Mouse (Mus musculus) left cerebral cortex, adult 18-20 months (tissue): Measurements from ENCODE around the gene Mas1. TPM values are rescaled to one million over a fixed set of nuclear protein-coding genes. Genes with fewer than 3 reads are reported as not detected.

Source experiments
- DNase-seq, 2 experiments: peaks; one replicate each; pipeline ENCODE4 v3.0.0; 2021 to 2022; ENCODE audit warnings: low spot score in 2 of 2, mixed read lengths in 1 of 2
- total RNA-seq, 2 experiments: library from RNA; stranded (reverse); gene quantifications; 2 replicates each; pipeline ENCODE4 v1.2.3; 2021

Gene Mas1
- total RNA-seq, 2 experiments from 2014 or later = 33.7 to 39.3 TPM

DNA sequence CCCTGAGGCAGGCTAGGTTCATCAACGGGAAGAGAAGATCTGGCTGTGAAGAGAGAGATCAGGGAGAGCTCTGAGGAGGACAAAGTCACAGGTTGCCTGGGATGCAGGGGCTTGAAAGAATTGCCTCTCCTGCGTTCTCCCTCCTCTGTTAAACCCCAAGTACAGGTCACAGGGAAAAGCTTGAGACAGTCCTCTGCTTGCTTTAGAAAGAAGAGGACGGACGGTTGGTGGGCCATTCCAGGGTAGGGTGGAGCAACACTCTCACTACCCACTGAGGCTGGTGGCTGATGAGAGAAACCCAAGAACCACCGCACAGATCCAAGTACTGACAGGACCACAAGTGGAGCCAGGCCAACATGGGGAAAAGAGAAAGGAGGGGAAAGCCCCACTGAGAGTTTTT lies 7.8 kb upstream of the Mas1 start, which contains the start of gene Mrgprh:
Mrgprh (plus strand) TSS at position 301 of the 400 bp plus-strand sequence.
- no peak for DNase-seq

DNA sequence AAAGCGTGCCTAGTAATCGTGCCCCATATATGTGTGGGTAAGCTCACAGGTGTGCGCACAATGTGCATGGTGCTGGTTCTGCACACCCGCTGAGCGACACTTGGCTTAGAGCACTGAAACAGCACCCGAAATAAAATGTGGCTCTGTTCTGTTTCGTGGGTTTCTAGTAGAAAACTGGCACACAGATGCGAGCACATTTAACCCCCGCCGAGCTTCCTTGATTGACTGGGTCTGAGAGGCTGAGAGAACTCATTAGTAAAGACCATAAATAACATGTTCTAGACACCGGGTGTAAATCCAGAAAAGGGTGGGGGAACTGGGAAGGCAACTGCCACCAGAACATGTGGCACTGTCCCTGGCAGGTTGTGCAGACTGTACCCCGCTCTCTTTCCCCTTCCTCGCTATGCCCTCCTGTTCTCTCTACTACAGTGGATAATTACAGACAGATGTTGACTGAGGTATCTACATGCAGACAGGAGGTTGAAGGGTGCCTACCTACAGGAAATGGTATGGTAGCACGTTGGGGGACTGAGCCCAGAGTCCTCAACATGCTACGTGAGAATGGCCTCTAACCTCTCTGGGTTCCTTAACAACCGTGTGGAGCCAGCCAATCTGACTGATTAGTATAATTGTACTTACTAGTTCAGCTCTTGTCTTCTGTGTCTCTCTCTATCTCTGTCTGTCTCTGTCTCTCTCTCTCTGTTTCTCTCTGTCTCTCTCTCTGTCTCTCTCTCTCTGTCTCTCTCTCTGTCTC lies 4.5 kb upstream of the Mas1 start:
- peak in 1 of 2 experiments; percentile 36 for DNase-seq

- no peak for DNase-seq
These were observed 697 bp upstream of the Mas1 start for GRCm38 (mm10) chr17:12868640-12869039.

DNA sequence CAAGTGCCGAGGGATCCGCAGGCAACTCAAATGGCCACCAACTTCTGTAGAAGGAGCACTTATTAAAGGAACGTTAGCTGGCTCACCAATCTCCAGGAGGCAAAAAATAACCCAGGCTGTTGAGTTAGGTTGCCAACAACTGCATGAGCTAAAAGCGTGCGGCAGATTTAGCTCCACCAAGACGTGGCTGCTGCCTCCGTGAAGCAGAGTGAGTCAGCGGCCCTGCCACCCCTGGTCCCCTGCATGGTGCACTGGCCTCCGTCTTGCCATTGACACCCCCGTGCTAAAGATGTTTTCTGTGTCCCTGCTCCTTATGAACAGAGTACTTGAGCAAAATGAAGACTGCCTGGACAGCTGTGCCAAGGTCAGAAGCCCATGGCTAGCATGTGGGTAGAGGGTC lies 1.1 kb downstream of the Mas1 start:
- peak; percentile 70 to 71 for DNase-seq

DNA sequence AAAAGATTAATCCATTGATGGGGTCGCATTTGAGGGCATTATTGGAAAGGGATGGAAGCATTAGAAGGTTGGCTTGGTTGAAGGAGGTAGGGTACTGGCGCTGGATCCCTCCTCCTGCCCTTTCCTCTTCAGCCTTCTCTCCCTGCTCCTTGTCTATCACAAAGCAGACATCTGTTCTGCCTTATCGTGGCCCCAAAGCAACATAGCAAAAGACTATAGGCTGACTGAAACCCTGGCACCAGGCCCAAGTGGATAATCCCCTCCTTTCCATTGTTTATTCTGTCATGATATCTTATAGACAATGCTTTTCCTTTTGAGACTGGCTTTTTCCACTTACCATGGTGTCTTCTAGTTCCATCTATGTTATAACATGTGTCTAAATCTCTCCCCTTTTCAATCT lies 2.5 kb downstream of the Mas1 start:
- no peak for DNase-seq

GRCm38 (mm10) chr17:12864111-12864510 lies 3.8 kb downstream of the Mas1 start:
- no peak for DNase-seq

GRCm38 (mm10) chr17:12859006-12859520 lies 8.9 kb downstream of the Mas1 start:
- no peak for DNase-seq

DNA sequence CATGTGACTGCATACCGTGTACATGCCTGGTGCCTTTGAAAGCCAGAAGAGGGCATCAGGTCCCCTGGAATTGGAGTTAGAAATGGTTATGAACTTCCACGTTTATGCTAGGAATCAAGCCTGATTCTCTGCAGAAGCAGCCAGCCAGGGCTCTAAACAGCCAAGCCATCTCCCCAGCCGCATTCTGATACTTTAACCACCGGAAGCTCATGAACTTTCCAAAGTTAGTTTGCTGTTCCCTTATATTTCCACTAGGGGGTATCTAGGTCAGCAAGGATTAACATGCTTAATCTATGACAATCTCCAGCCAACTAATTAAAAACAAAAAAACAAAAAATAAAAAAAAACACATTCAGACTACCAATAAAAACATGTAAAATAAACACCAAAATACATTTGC lies 9.9 kb downstream of the Mas1 start:
- no peak for DNase-seq

- DNase-seq = no peak
These were observed 10.5 kb downstream of the Mas1 start for GRCm38 (mm10) chr17:12857395-12857794.

DNA sequence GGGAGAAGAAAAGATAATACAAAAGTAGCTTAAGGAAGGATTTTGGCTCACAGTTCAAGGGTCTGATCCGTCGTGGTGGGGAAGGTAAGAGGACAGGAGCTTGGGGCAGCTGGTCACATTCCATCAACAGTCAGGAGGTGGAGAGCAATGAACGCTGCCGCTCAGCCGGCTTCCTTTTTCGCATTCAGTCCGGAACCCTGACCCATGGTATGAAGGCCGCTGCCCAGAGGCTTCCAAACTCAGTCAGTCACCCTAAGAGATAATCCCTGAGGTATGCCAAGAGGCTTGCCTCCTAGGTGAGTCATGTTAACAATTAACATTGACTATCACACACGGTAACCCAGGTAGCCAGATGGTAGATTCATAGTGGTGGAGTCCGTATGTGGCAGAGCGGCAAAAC lies 13.6 kb downstream of the Mas1 start:
- no peak for DNase-seq

- DNase-seq = peak in 1 of 2 experiments; percentile 47
These were observed 14.1 kb downstream of the Mas1 start for GRCm38 (mm10) chr17:12853821-12854220.

DNA sequence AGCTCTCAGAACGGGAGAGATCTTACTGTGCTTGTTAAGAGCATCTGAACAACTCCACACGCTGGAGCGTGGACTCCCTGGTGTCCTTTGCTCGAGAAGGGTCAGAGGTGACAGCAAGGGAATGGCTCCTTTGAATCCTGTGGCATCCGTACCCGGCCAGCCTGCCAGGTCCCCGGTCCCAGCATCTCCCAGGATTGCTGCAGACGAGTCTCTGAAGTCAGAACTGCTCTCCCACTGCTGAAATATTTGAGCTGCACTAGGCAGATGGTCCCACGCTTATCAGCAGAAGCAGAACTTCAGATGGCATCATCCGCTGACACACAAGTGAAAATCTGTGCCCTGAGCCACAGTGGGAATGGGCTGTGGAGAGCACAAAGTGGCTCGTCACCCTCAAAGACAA lies 16.3 kb downstream of the Mas1 start:
- DNase-seq = peak in 1 of 2 experiments; percentile 53

DNA sequence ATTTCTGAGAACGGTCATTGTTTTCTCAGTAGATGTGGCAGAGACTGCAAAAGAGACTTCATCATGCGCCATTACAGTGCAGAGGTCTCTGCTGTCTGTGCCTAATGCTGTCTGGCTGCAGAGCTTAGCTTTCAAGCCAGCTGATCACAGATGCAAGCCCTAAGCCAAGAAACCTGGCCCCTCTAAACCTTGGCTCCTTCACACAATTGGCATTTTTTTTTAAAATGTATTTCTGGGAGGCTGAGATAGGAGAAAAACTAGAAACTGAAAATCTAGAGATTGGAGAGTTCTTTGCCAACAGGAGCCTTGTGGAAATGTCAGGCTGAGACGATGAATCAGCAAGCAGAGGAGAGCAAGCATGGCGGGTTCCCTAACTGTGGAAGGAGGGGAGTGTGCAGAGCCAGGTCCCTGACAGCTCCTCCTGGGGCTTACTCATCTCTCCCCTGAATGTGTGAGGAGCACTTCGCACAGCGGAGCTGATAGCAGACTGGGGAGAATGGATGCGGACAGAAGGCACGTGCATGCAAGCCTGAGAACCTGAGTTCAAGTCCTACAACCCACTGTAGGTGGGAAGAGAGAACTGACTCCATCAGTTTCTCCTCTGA lies 18.1 kb downstream of the Mas1 start:
- peak; percentile 50 to 56 for DNase-seq

- no peak for DNase-seq
These were observed 20.2 kb downstream of the Mas1 start for GRCm38 (mm10) chr17:12847736-12848135.

DNA sequence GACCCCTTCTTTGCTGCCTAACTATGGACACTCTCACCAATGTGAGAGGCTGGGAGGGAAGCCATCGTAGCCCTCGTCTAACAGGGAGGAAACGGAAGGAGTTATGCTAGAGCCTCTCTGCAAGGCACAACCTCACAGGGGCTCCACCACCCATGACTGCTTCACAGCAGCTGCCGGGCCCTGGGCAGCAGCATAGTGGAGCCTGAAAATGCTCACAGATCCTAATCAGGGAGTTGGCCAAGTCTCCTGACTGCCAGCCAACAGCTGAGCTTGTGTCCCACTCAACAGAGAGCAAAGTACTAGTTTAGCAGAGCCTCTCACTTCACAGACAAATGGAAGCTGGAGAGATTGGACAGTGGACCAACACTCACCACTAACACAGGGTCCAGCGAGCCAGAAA lies 21.5 kb downstream of the Mas1 start:
- peak; percentile 54 to 59 for DNase-seq

DNA sequence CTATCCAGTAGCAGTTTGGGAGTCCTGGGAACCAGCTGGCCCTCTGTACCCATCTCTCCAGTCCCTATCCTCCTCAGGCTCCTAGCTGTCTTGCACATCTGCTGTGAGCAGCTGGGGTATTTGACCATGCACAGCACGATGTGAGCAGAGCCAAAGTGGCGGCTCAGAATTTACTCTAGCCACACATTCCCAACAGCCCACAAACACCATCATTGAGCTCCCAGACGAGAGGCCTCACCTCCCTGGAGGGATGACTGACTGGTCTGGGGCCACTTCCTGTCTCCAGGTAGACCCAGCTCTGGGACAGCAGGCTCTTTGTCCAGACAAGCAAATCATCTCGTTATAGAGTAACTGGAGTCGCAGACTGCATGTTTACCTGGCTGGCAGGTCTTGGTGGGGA lies 22.1 kb downstream of the Mas1 start:
- DNase-seq = no peak

DNA sequence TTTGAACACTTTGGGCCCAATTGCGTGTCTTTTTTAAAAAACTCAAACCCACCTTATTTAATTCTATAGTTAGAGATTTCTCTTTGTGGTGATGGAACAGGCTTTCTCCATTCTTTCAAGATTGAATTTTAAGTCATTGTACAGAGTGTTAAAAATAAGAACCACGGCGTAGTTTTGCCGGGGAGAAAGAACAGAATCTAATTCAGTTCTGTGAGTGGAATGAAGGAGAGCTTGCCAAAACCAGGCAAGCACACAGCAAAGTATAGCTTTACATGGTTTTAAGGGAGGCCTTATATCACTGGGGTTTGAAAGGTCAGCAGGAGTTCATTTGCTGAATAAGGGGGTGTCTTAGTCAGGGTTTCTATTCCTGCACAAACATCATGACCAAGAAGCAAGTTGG lies 23.4 kb downstream of the Mas1 start:
- DNase-seq = no peak

DNA sequence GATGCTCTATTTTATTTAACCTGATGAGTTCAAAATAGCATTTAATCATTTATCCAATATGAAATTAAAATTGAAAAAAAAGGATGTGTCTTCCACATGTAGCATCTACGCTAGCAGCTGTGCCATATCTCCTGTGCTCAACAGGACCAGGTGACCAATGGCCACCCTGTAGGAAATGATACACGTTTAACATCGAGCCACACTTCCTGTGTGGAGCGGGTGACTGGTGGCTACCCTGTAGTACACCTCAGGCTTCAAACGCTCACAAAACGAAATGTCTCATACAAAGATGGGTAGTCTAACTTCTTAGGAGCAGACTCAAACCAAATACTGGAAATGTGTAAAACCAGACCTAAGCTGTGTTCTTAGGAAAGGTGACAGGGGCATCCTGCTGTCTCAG lies 24.1 kb downstream of the Mas1 start:
- DNase-seq = no peak

- peak; percentile 51 to 56 for DNase-seq
These were observed 28.3 kb downstream of the Mas1 start for GRCm38 (mm10) chr17:12839475-12840267.

GRCm38 (mm10) chr17:12835738-12836137 lies 32.2 kb downstream of the Mas1 start:
- DNase-seq = no peak

- no peak for DNase-seq
These were observed 33.1 kb downstream of the Mas1 start for GRCm38 (mm10) chr17:12834826-12835225.

- DNase-seq = no peak
These were observed 33.6 kb downstream of the Mas1 start for GRCm38 (mm10) chr17:12834317-12834716.
